Mouse (Mus musculus) hindbrain, embryonic 15.5 days (tissue): ENCODE measurements at regions not wholly inside any gene's neighbourhood (a gene's known extent, or its start where the extent isn't known, plus 50 kb on each side); places are given as distances from the start of the nearest gene placed in this dataset.

Experiments used
- ATAC-seq: fragments of 200-750 bp; cut with Nextera tagmentation; 2 replicates; pipeline ENCODE4 v1.8.0; 2017; ENCODE audit warnings: low read depth, moderate number of reproducible peaks, moderate TSS enrichment; ENCODE audit not compliant: low FRiP score
- H3K27ac ChIP-seq: fragments of 300-500 bp; sonication (generic); replicated peaks from 2 replicates; pipeline ENCODE4 v1.5.1; 2015; ENCODE audit warnings: mild to moderate bottlenecking, inconsistent platforms
- H3K27me3 ChIP-seq: fragments of 300-500 bp; sonication (generic); 2 replicates; pipeline ENCODE4 v1.6.1; 2015; ENCODE audit warnings: control low read depth, inconsistent platforms
- H3K36me3 ChIP-seq: fragments of 300-500 bp; sonication (generic); 2 replicates; pipeline ENCODE4 v1.6.1; 2015; ENCODE audit warnings: control low read depth, inconsistent platforms
- H3K4me1 ChIP-seq: fragments of 300-500 bp; sonication (generic); replicated peaks from 2 replicates; pipeline ENCODE4 v1.6.1; 2015; ENCODE audit warnings: control low read depth, inconsistent platforms
- H3K4me2 ChIP-seq: fragments of 300-500 bp; sonication (generic); 2 replicates; pipeline ENCODE4 v1.6.1; 2015; ENCODE audit warnings: moderate library complexity, mild to moderate bottlenecking, inconsistent platforms
- H3K4me3 ChIP-seq: fragments of 300-500 bp; sonication (generic); 2 replicates; pipeline ENCODE4 v1.5.1; 2015; ENCODE audit warnings: mild to moderate bottlenecking, inconsistent platforms
- H3K9ac ChIP-seq: fragments of 300-500 bp; sonication (generic); 2 replicates; pipeline ENCODE4 v1.6.1; 2015; ENCODE audit warnings: inconsistent platforms
- H3K9me3 ChIP-seq: fragments of 300-500 bp; sonication (generic); 2 replicates; pipeline ENCODE4 v1.6.1; 2016; ENCODE audit warnings: control low read depth, inconsistent platforms
- WGBS: fragments of 180-500 bp; shearing (Covaris S2); methylation state at CpG from one replicate; pipeline ENCODE4 v1.1.7; 2015; 5-methylcytosine and 5-hydroxymethylcytosine counted together

GRCm38 (mm10) chr13:54882781-54883180 is 66.4 kb upstream of the Unc5a start:
- H3K27ac ChIP-seq: no peak overlapping the region
- peaks cover 50% of the 10 kb centered on the region for H3K4me1 ChIP-seq
- H3K4me2 ChIP-seq: no peak overlapping the region
- no peaks in the 10 kb centered on the region for H3K36me3 ChIP-seq
- no peak overlapping the region for H3K9ac ChIP-seq
- 64% methylated on average over 9 of the region's 9 CpGs for WGBS
- no peak for ATAC-seq
- H3K4me3 ChIP-seq: no peak overlapping the region
- no peaks in the 10 kb centered on the region for H3K9me3 ChIP-seq
- no peaks in the 10 kb centered on the region for H3K27me3 ChIP-seq

- Histone ChIP-seq H3K27ac (peak overlapping the region; percentile 66), H3K4me3 (no peak overlapping the region), H3K9ac (no peak overlapping the region), H3K4me2 (no peak overlapping the region), H3K4me1 (peaks cover 57% of the 10 kb centered on the region), H3K27me3 (no peaks in the 10 kb centered on the region), H3K36me3 (no peaks in the 10 kb centered on the region), H3K9me3 (no peaks in the 10 kb centered on the region)
- peak; percentile 36; the same call in 1 of the 2 replicates for ATAC-seq
- WGBS: 40% methylated on average over 17 of the region's 17 CpGs
Measured at GRCm38 (mm10) chr13:54883748-54884708, 65.2 kb upstream of the Unc5a start.

- peak overlapping the region; percentile 66 for H3K27ac ChIP-seq
- H3K9me3 ChIP-seq: no peaks in the 10 kb centered on the region
- no peak overlapping the region for H3K9ac ChIP-seq
- H3K4me1 ChIP-seq: peaks cover 51% of the 10 kb centered on the region
- no peak overlapping the region for H3K4me2 ChIP-seq
- no peak overlapping the region for H3K4me3 ChIP-seq
- no peaks in the 10 kb centered on the region for H3K27me3 ChIP-seq
- no peak for ATAC-seq
- no peaks in the 10 kb centered on the region for H3K36me3 ChIP-seq
- 29% methylated on average over 14 of the region's 14 CpGs for WGBS
Measured at GRCm38 (mm10) chr13:54884709-54885460, 64.3 kb upstream of the Unc5a start.

- H3K4me1 ChIP-seq: peaks cover 45% of the 10 kb centered on the region
- no peaks in the 10 kb centered on the region for H3K36me3 ChIP-seq
- H3K4me2 ChIP-seq: peak overlapping the region; percentile 49
- 0 out of 2 replicates have a peak, but pooled peaks have one; percentile 53 for ATAC-seq
- H3K27ac ChIP-seq: 0 out of 2 replicates have a peak overlapping the region, but pooled peaks have one; percentile 18
- H3K9me3 ChIP-seq: no peaks in the 10 kb centered on the region
- H3K9ac ChIP-seq: peak overlapping the region; percentile 38
- H3K27me3 ChIP-seq: no peaks in the 10 kb centered on the region
- WGBS: 11% methylated on average over 18 of the region's 18 CpGs
- H3K4me3 ChIP-seq: peak overlapping the region; percentile 13; the same call in 1 of the 2 replicates
Measured at GRCm38 (mm10) chr13:54887366-54887921, 61.8 kb upstream of the Unc5a start.

- peak overlapping the region; percentile 49; the same call in 1 of the 2 replicates for H3K4me2 ChIP-seq
- no peak overlapping the region for H3K9ac ChIP-seq
- H3K4me1 ChIP-seq: peaks cover 48% of the 10 kb centered on the region
- H3K4me3 ChIP-seq: no peak overlapping the region
- no peak for ATAC-seq
- no peaks in the 10 kb centered on the region for H3K27me3 ChIP-seq
- no peaks in the 10 kb centered on the region for H3K36me3 ChIP-seq
- no peaks in the 10 kb centered on the region for H3K9me3 ChIP-seq
- H3K27ac ChIP-seq: 0 out of 2 replicates have a peak overlapping the region, but pooled peaks have one; percentile 18
- WGBS: 46% methylated on average over 5 of the region's 5 CpGs
Measured at GRCm38 (mm10) chr13:54888021-54888420, 61.2 kb upstream of the Unc5a start.

- no peak overlapping the region for H3K9ac ChIP-seq
- no peak overlapping the region for H3K4me3 ChIP-seq
- H3K27me3 ChIP-seq: no peaks in the 10 kb centered on the region; the same call in 1 of the 2 replicates
- WGBS: 85% methylated on average over 8 of the region's 8 CpGs
- no peaks in the 10 kb centered on the region for H3K9me3 ChIP-seq
- no peak overlapping the region for H3K27ac ChIP-seq
- H3K4me1 ChIP-seq: peaks cover 34% of the 10 kb centered on the region
- no peak overlapping the region for H3K4me2 ChIP-seq
- ATAC-seq: no peak
- H3K36me3 ChIP-seq: no peaks in the 10 kb centered on the region
Measured at GRCm38 (mm10) chr13:54889684-54890399, 59.4 kb upstream of the Unc5a start.

- Histone ChIP-seq H3K27me3 (no peaks in the 10 kb centered on the region; the same call in 1 of the 2 replicates), H3K9me3 (no peaks in the 10 kb centered on the region), H3K36me3 (no peaks in the 10 kb centered on the region), H3K4me3 (no peak overlapping the region), H3K4me2 (no peak overlapping the region), H3K9ac (no peak overlapping the region), H3K27ac (no peak overlapping the region), H3K4me1 (peaks cover 21% of the 10 kb centered on the region)
- no peak for ATAC-seq
- WGBS: 11% methylated on average over 1 of the region's 1 CpGs
Measured at GRCm38 (mm10) chr13:54892572-54892971, 56.6 kb upstream of the Unc5a start.

- no peaks in the 10 kb centered on the region for H3K36me3 ChIP-seq
- ATAC-seq: no peak
- H3K9ac ChIP-seq: no peak overlapping the region
- H3K4me1 ChIP-seq: peaks cover 12% of the 10 kb centered on the region
- no peak overlapping the region for H3K4me3 ChIP-seq
- no peak overlapping the region for H3K4me2 ChIP-seq
- no peaks in the 10 kb centered on the region; the same call in 1 of the 2 replicates for H3K27me3 ChIP-seq
- H3K9me3 ChIP-seq: no peaks in the 10 kb centered on the region
- 39% methylated on average over 7 of the region's 7 CpGs for WGBS
- no peak overlapping the region for H3K27ac ChIP-seq
Measured at GRCm38 (mm10) chr13:54893651-54894050, 55.6 kb upstream of the Unc5a start.

- no peak for ATAC-seq
- WGBS: 49% methylated on average over 5 of the region's 5 CpGs
- Histone ChIP-seq H3K9ac (no peak overlapping the region), H3K4me2 (no peak overlapping the region), H3K27ac (no peak overlapping the region; the same call in 1 of the 2 replicates), H3K4me1 (peaks cover 12% of the 10 kb centered on the region), H3K9me3 (no peaks in the 10 kb centered on the region), H3K4me3 (no peak overlapping the region), H3K27me3 (no peaks in the 10 kb centered on the region; the same call in 1 of the 2 replicates), H3K36me3 (no peaks in the 10 kb centered on the region)
Measured at GRCm38 (mm10) chr13:54895981-54896380, 53.2 kb upstream of the Unc5a start.
